Mouse (Mus musculus) heart, adult 2 months (tissue): ENCODE data around the gene Snd1. TPM values are rescaled to one million over a fixed set of nuclear protein-coding genes. Genes with fewer than 3 reads are reported as not detected.

Experiments
- DNase-seq, 2 experiments: peaks; one replicate each; pipeline ENCODE4 v3.0.0; 2021
- H3K27ac ChIP-seq: fragments of 200-600 bp; 2 replicates; pipeline ENCODE4 v1.8.1; 2022
- H3K27me3 ChIP-seq: fragments of 200-500 bp; 2 replicates; pipeline ENCODE4 v1.6.1; 2012; ENCODE audit warnings: mild to moderate bottlenecking, low read length, inconsistent platforms, mixed read lengths; ENCODE audit not compliant: control insufficient read depth, insufficient read depth
- H3K36me3 ChIP-seq: fragments of 200-500 bp; 2 replicates; pipeline ENCODE4 v1.6.1; 2012; ENCODE audit warnings: low read length, inconsistent platforms; ENCODE audit not compliant: control insufficient read depth, insufficient read depth
- H3K4me1 ChIP-seq: fragments of 200-500 bp; 2 replicates; pipeline ENCODE4 v1.6.1; 2011; ENCODE audit warnings: low read length; ENCODE audit not compliant: control insufficient read depth, insufficient read depth
- H3K4me3 ChIP-seq: fragments of 200-600 bp; 2 replicates; pipeline ENCODE4 v1.8.1; 2022
- H3K79me2 ChIP-seq: fragments of 200-500 bp; replicated peaks from 2 replicates; pipeline ENCODE4 v1.6.1; 2012; ENCODE audit warnings: mild to moderate bottlenecking, inconsistent platforms, low read length, moderate library complexity, mixed read lengths; ENCODE audit not compliant: control insufficient read depth, insufficient read depth
- H3K9ac ChIP-seq: fragments of 200-500 bp; 2 replicates; pipeline ENCODE4 v1.6.1; 2012; ENCODE audit warnings: low read depth, mild to moderate bottlenecking, control low read depth, inconsistent platforms, low read length, mixed read lengths
- CTCF ChIP-seq: fragments of 200-600 bp; IDR thresholded peaks from 2 replicates; pipeline ENCODE4 v1.8.1; 2022; ENCODE audit warnings: antibody characterized with exemption, mild to moderate bottlenecking, moderate library complexity
- EP300 ChIP-seq: fragments of 200-500 bp; IDR thresholded peaks from 2 replicates; pipeline ENCODE4 v1.6.1; 2011; ENCODE audit warnings: low read depth, low read length, control low read depth; ENCODE audit not compliant: insufficient read depth
- POLR2A ChIP-seq: fragments of 200-500 bp; IDR thresholded peaks from 2 replicates; pipeline ENCODE4 v1.6.1; 2011; ENCODE audit warnings: mild to moderate bottlenecking, low read depth, low read length, control low read depth; ENCODE audit not compliant: insufficient read depth
- WGBS: fragments of 180-500 bp; shearing (Covaris S2); methylation state at CpG from one replicate; pipeline ENCODE4 v1.1.7; 2018; 5-methylcytosine and 5-hydroxymethylcytosine counted together
- intact Hi-C: fragments of 180-260 bp; cut with DNase I; formaldehyde crosslinking; loops from one replicate; pipeline ENCODE4 v1.15.1; 2025
- polyA plus RNA-seq: library from polyadenylated mRNA; depleted of rRNA; stranded (reverse); fragments of >200 nt; gene quantifications from 2 replicates; pipeline ENCODE4 v1.2.3, GENCODE M21; 2012
- total RNA-seq, 2 experiments: library from RNA; stranded (reverse); gene quantifications; 2 replicates each; pipeline ENCODE4 v1.2.3; 2021

Snd1 gene
- total and polyA plus RNA-seq, 3 experiments: 39.9 to 74.1 (median 62.4) TPM

GRCm38 (mm10) chr6:28656511-28656910 is 181.6 kb downstream of the Snd1 start:
- H3K4me3 ChIP-seq: no peak overlapping the region
- DNase-seq: no peak
- intact Hi-C loops: no loop called here
- H3K27me3 ChIP-seq: no peaks in the 10 kb centered on the region
- no peak overlapping the region for H3K27ac ChIP-seq
- no peak for TF ChIP-seq EP300
- TF ChIP-seq POLR2A: no peak
- no peak for TF ChIP-seq CTCF
- 96% methylated on average over 5 of the region's 5 CpGs for WGBS
- no peaks in the 10 kb centered on the region for H3K4me1 ChIP-seq
- H3K79me2 ChIP-seq: no peaks in the 10 kb centered on the region
- no peaks in the 10 kb centered on the region for H3K36me3 ChIP-seq
- no peak overlapping the region for H3K9ac ChIP-seq

DNA sequence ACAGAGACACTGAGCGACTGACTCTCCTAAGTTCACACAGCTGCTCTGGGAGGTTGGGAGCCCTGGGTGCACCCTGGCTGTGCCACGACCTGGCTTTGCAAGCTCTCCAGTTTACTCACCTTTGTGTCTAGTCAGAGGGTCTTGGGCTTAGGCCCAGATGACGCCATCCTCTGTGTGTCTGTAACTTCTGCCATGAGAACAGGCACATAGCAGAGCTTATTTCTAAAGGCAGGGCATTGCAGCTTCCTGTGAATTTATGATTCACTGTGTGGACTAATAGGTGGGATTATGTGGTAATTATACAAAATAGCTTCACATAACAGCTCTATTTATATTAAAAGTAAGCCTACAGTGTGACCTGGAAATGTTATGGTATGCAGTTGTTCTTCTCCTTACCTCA is 188.1 kb downstream of the Snd1 start:
- no peak for TF ChIP-seq EP300
- no peak for TF ChIP-seq CTCF
- TF ChIP-seq POLR2A: no peak
- H3K9ac ChIP-seq: no peak overlapping the region
- no peak overlapping the region for H3K27ac ChIP-seq
- no peaks in the 10 kb centered on the region for H3K4me1 ChIP-seq
- no peaks in the 10 kb centered on the region for H3K27me3 ChIP-seq
- intact Hi-C loops: no loop called here
- DNase-seq: no peak
- 92% methylated on average over 3 of the region's 3 CpGs for WGBS
- no peaks in the 10 kb centered on the region for H3K36me3 ChIP-seq
- no peaks in the 10 kb centered on the region for H3K79me2 ChIP-seq
- H3K4me3 ChIP-seq: no peak overlapping the region

GRCm38 (mm10) chr6:28663670-28664069 is 188.7 kb downstream of the Snd1 start:
- no peak overlapping the region for H3K27ac ChIP-seq
- H3K27me3 ChIP-seq: no peaks in the 10 kb centered on the region
- H3K4me3 ChIP-seq: no peak overlapping the region
- TF ChIP-seq CTCF (no peak), POLR2A (no peak), EP300 (no peak)
- no peaks in the 10 kb centered on the region for H3K36me3 ChIP-seq
- no peak for DNase-seq
- H3K79me2 ChIP-seq: no peaks in the 10 kb centered on the region
- no peak overlapping the region for H3K9ac ChIP-seq
- intact Hi-C loops: no loop called here
- 92% methylated on average over 5 of the region's 5 CpGs for WGBS
- no peaks in the 10 kb centered on the region for H3K4me1 ChIP-seq

DNA sequence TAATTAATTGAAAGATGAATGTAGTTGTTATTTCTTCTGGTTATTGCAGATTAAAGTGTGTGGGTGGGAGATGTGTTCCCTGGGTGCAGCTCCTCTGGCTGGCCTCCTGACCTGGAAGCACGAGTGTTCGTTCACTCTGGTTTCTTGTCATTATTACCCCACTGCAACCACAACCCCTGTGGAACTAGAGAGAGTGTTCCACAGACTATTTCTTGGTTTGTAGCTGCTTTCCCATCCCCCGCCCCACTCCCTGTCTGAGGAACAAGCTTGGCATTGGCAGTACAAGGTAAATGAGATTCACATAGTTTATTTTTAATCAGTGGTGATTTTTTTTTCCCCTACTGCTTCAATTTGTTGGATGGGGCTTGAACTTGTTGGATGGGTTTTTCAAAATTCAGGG is 189.8 kb downstream of the Snd1 start:
- 93% methylated on average over 3 of the region's 3 CpGs for WGBS
- intact Hi-C loops: no loop called here

DNA sequence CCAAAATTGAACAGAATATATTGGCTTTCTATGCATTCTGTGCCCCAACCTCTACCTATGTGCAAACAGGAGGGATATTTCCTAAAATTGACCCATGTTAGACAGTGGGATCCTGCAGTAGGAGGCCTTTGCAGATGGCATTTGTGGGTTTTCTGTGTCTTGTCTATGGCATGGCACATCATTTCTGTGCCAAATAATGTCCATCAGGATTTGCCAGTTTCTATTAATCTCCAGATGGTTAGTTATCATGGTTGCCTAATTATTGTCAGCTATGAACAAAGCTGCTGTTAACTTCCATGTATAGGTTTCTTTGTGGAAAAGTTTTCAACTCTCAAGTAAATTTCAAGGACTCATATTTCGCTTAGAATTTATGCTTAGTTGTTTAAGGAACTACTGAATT is 192.6 kb downstream of the Snd1 start:
- Histone ChIP-seq H3K4me3 (no peak overlapping the region), H3K9ac (no peak overlapping the region), H3K4me1 (no peaks in the 10 kb centered on the region), H3K27ac (no peak overlapping the region), H3K36me3 (no peaks in the 10 kb centered on the region), H3K79me2 (no peaks in the 10 kb centered on the region), H3K27me3 (no peaks in the 10 kb centered on the region)
- intact Hi-C loops: no loop called here
- 96% methylated on average over 1 of the region's 1 CpGs for WGBS
- no peak for TF ChIP-seq CTCF
- TF ChIP-seq EP300: no peak
- TF ChIP-seq POLR2A: no peak
- no peak for DNase-seq

More for the DNA sequence above, 189.8 kb downstream of the Snd1 start:
- TF ChIP-seq EP300 (no peak), CTCF (no peak), POLR2A (no peak)
- H3K36me3 ChIP-seq: no peaks in the 10 kb centered on the region
- DNase-seq: no peak
- H3K79me2 ChIP-seq: no peaks in the 10 kb centered on the region
- no peak overlapping the region for H3K27ac ChIP-seq
- H3K4me3 ChIP-seq: no peak overlapping the region
- no peak overlapping the region for H3K9ac ChIP-seq
- no peaks in the 10 kb centered on the region for H3K27me3 ChIP-seq
- no peaks in the 10 kb centered on the region for H3K4me1 ChIP-seq

DNA sequence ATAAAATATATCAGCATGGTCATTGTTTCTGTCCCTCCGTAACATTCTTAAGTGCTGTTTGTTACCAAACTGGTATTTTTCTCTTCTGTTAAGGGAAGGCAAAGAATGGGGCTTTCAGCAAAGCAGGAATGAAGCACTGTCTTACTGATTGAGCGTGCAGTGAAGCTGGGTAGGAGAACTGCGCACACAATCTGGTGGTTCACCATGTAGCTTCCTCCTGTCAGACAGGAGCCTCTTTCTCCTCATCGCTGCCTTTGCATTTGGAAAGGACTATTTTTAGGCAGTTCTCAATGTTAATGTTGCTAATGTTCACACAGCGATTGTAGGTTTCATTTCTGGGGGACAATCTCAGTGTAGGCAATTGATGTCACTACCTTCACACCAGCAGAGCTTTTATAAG is 194.3 kb downstream of the Snd1 start:
- intact Hi-C loops: no loop called here
- no peaks in the 10 kb centered on the region for H3K27me3 ChIP-seq
- no peak overlapping the region for H3K27ac ChIP-seq
- no peaks in the 10 kb centered on the region for H3K36me3 ChIP-seq
- DNase-seq: no peak
- no peaks in the 10 kb centered on the region for H3K4me1 ChIP-seq
- H3K9ac ChIP-seq: no peak overlapping the region
- no peak overlapping the region for H3K4me3 ChIP-seq
- H3K79me2 ChIP-seq: no peaks in the 10 kb centered on the region
- 93% methylated on average over 5 of the region's 5 CpGs for WGBS
- TF ChIP-seq POLR2A: no peak
- no peak for TF ChIP-seq EP300
- TF ChIP-seq CTCF: no peak
